Mouse (Mus musculus): ENCODE measurements around the gene Ntn5.

- TF ChIP-seq ZNF384 (IDR thresholded peaks at IDR 0.05; ENCODE audit: low read depth, low read length) (no peak), CHD2 (IDR thresholded peaks at IDR 0.05; ENCODE audit: low read depth, low read length) (no peak), HCFC1 (IDR thresholded peaks at IDR 0.05; ENCODE audit: borderline replicate concordance, insufficient read depth, low read length) (no peak), ZC3H11A (IDR thresholded peaks at IDR 0.05; ENCODE audit: borderline replicate concordance, low read depth, low read length) (no peak)
These were observed 39.5 kb downstream of the Ntn5 start for GRCm38 (mm10) chr7:45723301-45723700.
